Mouse (Mus musculus): ENCODE results near the gene Upf2.
A peak's percentile ranks its signal among the peaks of the same experiment; 100 is the strongest.
"Not testable (repeated sequence)": the region's sequence is repeated elsewhere in the genome, so short reads cannot be mapped to it uniquely, and the experiment has no call there.

Upf2 gene

GRCm38 (mm10) chr2:5950305-5950704 lies 964 bp upstream of the Upf2 start:
- DNase-seq = peak in 1 of 2 experiments; percentile 13

DNA sequence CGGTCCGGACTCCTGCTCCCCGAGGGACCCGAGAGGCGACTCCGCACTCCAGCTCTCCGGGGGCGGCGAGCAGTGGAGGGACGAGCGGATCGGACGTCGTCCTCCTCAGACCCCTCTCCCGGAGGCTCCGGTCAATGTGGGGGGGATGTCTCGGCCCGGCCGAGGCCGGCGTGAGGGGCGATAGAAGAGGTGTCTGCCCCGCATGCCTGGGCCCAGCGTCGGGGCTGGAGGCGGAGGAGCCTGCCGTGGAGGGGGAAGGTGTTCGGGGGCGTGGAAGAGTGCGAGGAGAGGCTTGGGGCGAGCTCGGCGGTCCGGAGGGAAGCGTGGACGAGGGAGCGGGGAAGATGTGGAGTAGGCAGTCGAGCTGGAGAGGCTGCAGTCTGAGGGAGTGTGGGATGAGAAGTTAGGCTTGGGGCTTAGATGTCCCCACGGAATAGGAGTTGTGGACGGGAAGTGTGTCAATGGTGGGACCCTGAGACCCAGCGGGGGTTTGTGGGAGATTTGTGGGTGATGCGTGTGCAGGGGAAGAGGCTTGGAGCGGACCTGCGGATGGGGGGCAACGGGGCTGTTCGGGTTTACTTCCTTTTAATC lies 447 bp downstream of the Upf2 start:
- peak in 1 of 2 experiments; percentile 52 for DNase-seq

GRCm38 (mm10) chr2:5957705-5958104 lies 6.4 kb downstream of the Upf2 start:
- DNase-seq = no peak

DNA sequence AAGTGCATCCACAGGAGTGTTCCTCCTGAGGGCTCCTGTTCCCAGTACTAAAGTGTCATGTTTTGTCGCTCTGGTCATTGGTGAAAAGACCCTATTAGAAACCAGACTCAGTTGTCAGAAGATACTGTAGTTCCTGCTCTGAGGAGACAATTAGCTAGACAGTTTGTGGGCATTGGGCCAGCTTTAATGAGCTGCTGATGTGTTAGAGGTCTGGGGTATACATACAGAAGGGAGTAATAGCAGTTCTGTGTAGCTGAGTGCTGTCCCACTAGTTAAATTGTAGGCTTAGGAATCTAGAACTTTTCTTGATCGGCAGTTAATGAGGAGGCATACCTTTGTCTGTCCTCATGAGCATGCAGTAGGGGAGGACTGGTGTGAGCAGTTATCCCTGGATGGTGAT lies 11.0 kb downstream of the Upf2 start:
- no peak for DNase-seq

GRCm38 (mm10) chr2:5963729-5964128 lies 12.5 kb downstream of the Upf2 start:
- DNase-seq = not testable (repeated sequence)

DNA sequence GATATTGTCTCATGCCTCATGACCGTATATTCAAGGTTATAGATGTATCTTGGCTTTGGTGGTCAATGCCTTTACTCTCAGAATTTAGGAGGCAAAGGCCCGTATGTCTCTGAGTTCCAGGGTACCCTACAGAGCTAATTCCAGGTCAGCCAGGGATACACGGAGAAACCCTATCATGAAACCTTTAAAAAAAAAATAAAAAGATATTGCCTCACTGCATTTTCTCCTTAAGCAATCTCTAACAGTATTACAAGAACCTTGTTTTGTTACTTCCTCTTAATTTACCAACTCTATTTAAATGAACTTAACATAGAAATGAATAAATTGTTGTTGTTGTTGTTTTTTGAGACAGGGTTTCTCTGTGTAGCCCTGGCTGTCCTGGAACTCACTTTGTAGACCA lies 14.7 kb downstream of the Upf2 start:
- no peak for DNase-seq

GRCm38 (mm10) chr2:5970629-5971028 lies 19.4 kb downstream of the Upf2 start:
- DNase-seq = not testable (repeated sequence)

DNA sequence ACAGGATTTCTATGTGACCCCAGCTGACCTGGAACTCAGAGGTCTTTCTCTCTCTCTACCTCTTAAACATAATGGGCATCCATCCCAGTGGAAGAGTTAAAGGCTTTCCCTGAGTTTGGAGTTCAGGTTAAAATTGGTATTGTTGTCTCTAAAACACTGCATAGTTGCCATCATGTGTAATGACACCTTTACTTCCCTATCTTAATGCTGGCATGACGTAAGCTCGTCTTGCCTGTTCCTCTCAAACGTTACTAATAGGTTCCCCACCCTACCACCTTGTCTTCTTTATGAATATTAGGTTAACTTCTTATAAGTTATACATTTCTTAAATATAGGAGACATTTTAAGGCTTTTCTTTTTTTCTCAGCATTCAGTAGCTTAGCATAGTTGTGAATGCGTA lies 26.3 kb downstream of the Upf2 start:
- DNase-seq = no peak

DNA sequence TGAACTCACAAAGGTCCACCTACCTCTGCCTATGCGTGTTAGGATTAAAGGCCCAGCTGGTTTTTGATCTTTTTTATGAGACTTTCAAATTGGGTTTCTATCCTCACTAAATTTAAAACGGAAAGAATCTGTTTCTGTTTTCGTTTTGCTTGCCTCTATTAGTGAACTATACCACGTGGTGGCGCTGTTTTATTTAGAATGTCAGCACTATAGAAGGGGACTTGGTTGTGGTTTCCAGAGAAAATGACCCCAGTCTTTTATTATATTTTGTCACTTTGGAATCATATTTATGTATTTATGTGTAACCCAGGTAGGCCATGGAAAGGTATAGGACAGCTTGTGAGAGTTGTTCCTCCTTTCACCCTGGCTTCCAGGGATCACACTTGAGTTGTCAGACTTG lies 44.3 kb downstream of the Upf2 start:
- DNase-seq = peak in 1 of 2 experiments; percentile 37

DNA sequence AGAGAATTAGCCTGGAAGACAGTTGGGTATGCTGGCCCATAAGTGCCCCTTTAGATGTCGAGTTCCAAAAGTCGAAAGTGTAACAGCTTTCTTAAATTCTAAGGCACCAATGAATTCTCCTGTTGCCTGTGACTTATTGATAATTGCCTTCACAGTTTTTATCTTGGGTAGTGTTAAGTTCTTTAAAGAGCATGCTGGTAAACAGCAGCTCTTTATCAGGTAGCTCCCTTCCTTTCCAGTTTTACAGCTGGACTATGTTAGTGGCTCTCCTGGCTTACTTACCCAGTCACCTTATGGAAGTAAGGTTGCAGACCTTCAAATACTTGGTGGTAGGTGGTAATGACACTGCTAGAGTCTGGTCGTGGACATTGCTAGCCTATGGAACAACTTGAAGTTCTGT lies 52.7 kb downstream of the Upf2 start:
- no peak for DNase-seq

DNA sequence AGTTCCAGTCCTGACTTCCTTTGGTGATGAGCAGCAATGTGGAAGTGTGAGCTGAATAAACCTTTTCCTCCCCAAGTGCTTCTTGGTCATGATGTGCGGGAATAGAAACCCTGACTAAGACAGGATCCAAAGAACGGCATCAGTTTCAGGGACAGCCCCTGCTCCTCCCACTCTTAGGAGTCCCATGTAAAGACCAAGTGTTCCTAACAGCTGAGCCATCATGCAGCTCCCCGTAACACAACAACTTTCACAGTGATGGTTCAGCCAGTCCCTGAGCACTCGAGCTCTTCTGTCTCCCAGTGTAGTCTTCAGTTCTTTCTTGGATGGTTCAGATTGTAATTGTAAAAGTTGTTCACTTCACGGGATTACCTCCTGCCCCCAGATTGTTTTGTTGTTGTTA lies 63.3 kb downstream of the Upf2 start:
- no peak for DNase-seq

GRCm38 (mm10) chr2:6015182-6015581 lies 63.9 kb downstream of the Upf2 start:
- DNase-seq = not testable (repeated sequence)

GRCm38 (mm10) chr2:6020570-6020969 lies 69.3 kb downstream of the Upf2 start:
- no peak for DNase-seq

DNA sequence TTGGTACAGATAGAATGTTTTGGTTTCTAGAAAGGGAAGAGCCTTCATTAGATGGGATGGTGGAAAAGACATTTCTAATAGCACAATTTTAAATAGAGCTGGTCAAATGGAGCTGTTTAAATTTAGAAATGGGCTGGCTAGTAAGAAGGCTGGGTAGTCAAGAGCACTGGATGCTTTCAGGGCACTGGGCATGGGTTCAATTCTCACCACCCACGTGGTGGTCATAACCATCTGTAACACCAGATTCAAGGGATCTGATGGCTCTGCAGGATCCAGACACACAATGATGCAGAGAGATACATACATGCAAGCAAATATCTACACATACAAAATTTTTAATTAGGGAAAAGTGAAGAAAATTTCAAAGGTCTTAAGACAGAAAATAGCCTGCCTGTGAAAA lies 91.4 kb downstream of the Upf2 start:
- no peak for DNase-seq

DNA sequence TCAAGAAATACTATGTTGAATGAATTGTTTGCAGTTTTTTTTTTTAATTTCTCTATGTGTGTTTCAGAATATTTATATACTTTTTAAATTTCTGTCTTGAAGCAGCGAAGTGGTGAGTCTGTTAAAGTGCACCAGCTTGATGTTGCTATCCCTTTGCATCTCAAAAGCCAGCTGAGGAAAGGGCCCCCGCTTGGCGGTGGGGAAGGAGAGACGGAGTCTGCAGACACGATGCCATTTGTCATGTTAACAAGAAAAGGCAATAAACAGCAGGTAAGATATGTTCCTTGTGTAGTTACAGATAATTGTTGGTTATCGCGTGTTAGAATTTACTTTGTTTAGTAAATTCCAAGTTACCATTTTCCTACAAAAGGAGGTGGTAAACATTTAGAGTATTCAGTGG lies 95.5 kb downstream of the Upf2 start:
- DNase-seq = no peak

DNA sequence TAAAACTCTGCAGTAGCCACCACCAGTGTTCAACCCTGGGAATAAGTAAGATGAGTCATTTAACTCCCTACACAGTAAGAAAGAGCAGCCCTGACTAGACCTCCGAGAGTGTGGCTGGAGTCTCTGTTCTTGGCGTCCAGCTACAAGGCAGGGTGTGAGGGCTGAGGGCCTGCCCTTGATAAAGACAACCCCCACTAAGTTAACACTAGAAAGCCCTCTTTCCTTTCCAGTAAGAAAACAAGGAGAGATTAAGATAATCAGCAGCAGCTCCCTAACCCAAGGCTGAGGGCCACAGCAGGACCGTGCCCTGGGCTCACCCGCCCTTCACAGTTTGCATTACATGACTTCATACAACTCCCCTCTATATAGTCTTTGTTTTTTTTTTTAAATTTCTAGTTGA lies 97.3 kb downstream of the Upf2 start:
- DNase-seq = no peak

- no peak for DNase-seq
These were observed 97.7 kb downstream of the Upf2 start for GRCm38 (mm10) chr2:6049018-6049417.

- DNase-seq = no peak
These were observed 104.2 kb downstream of the Upf2 start for GRCm38 (mm10) chr2:6055466-6055865.

DNA sequence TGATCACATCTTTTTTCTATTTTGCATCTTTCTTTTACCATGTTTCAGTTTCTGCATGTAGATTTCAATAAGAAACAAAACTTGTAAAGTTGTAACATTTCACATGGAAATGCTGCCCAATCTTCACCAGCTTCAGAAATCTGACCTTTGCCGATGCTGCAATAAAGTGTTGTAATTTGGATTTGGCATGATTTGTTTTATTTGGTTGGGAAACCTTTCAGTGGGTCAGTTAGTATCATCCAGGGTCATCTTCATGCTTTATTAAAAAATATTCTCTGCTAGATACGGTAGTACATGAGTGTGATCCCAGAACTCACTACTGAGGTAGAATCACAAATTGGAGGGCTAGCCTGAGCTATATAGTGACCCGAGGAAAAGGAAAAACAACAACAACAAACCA lies 105.2 kb downstream of the Upf2 start:
- no peak for DNase-seq

DNA sequence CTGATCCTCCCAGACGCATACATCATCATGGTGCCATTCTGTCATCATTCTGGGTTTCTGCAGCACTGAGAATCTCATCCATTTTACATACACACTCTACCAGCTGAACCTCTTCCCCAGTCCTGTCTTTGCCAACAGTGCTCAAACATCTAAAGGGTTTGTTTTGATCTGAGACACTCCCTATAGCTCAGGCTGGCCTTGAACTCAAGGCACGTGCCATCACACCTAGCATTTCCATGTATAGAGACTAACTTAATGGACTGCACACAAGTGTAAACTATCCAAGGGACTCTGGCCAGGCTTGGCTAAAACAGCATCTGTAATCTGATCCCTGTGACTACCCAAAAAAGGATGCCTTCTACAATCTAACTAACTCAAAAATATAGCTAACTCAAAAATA lies 108.0 kb downstream of the Upf2 start:
- DNase-seq = no peak

GRCm38 (mm10) chr2:6060071-6060804 lies 109.0 kb downstream of the Upf2 start:
- no peak for DNase-seq

DNA sequence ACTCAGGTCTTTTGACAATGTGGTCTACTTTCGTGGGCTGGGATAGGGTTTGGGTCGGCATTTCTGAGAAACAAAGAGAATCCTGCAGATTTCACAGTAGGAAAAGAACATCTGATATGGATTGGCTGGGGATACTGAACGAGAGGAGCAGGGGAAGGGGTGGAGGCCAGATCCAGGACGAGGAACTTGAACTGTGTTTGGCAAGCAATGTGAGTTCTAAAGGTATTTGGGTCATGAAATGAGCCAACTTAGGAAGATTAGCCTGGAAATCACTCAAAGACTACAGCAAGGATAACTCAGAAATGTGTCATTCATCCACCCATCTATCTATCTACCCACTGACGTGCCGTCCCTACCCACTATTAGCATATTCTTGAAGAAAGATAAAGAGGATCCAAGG lies 116.1 kb downstream of the Upf2 start:
- DNase-seq = no peak

DNA sequence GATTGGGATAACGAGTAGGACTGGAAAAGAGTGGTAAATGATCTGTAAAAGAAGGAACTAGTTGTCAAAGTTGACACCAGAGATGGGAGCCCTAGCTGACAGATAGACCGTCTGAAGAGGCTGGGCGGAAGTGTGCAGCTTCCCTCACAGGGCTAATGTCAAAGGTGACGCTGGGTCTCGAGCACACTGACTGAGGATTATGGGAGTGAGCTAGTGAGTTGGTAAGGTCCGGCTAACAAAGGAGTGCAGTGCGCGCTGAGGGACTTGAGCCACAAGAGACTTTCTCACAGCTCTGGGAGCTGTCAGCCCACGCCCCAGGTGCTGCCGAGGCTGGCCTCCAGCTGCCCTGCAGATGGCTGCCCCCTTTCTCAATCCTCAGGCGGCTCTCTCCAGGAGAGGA lies 119.7 kb downstream of the Upf2 start:
- no peak for DNase-seq

- peak; percentile 86 to 91 for DNase-seq
These were observed 120.5 kb downstream of the Upf2 start for GRCm38 (mm10) chr2:6071598-6072440.

All from lung, adult 18-20 months (tissue).